Comparison of ENCODE assay signal across 14 mouse cellular contexts in genomic region chr4:133884888-133885287, GRCm38 (mm10). TPM values are rescaled to one million over a fixed set of nuclear protein-coding genes. Genes with fewer than 3 reads are reported as not detected.
A peak's percentile ranks its signal among the peaks of the same experiment; 100 is the strongest.
DNase-seq lines count a peak whose midpoint lies in the region; ATAC-seq and TF ChIP-seq lines count a peak whose summit lies in the region.
"Had no signal": no experiment of that assay in that cellular context is flagged by ENCODE, and none has a peak within 500 bp of the region (broad histone marks: within the 10 kb centered on the region; RNA-seq: fewer than 3 reads in every experiment).

No protein-coding gene starts in this region.

- H3K27ac ChIP-seq in kidney, embryonic 15.5 days, result no peak overlapping the region
- no peak overlapping the region for H3K27ac ChIP-seq in kidney, embryonic 16.5 days (ENCODE audit: low read length)
- H3K27ac ChIP-seq in small intestine, adult 2 months (ENCODE audit: insufficient read depth, low read depth, low read length), result peak overlapping the region; percentile 98
- H3K27ac ChIP-seq: macrophage had no signal

- ATAC-seq in kidney, embryonic 15.5 days (replicated peaks; ENCODE audit: low FRiP score), result no peak
- no peak for ATAC-seq in kidney, embryonic 16.5 days (ENCODE audit: low FRiP score, low TSS enrichment)
- ATAC-seq: forebrain, embryonic 14.5 days had no signal

- peaks cover 30% of the 10 kb centered on the region for H3K4me1 ChIP-seq in kidney, embryonic 15.5 days
- peaks cover 23% of the 10 kb centered on the region for H3K4me1 ChIP-seq in kidney, embryonic 16.5 days (ENCODE audit: insufficient read depth, low read length)
- H3K4me1 ChIP-seq in small intestine, adult 2 months (ENCODE audit: control insufficient read depth, insufficient read depth, insufficient read length, low read length), result peaks cover 41% of the 10 kb centered on the region

- H3K36me3 ChIP-seq in kidney, embryonic 15.5 days, result no peaks in the 10 kb centered on the region
- no peaks in the 10 kb centered on the region for H3K36me3 ChIP-seq in kidney, embryonic 16.5 days (ENCODE audit: insufficient read depth, low read length)
- H3K36me3 ChIP-seq in small intestine, adult 2 months (ENCODE audit: control insufficient read depth, insufficient read depth, low read length), result peaks cover 14% of the 10 kb centered on the region

- TF ChIP-seq CTCF in small intestine, adult 2 months (IDR thresholded peaks at IDR 0.05; ENCODE audit: extremely low read depth, insufficient read length, insufficient replicate concordance, low read depth, low read length), result no peak

- H3K27me3 ChIP-seq in kidney, embryonic 15.5 days, result no peaks in the 10 kb centered on the region
- H3K27me3 ChIP-seq in kidney, embryonic 16.5 days (ENCODE audit: insufficient read depth, low read length), result no peaks in the 10 kb centered on the region
- no peaks in the 10 kb centered on the region for H3K27me3 ChIP-seq in small intestine, adult 2 months (ENCODE audit: control insufficient read depth, insufficient read depth, low read length)

- H3K9me3 ChIP-seq in kidney, embryonic 15.5 days (replicated peaks), result no peaks in the 10 kb centered on the region
- H3K9me3 ChIP-seq in kidney, embryonic 16.5 days (ENCODE audit: low read length), result no peaks in the 10 kb centered on the region

- WGBS in kidney, embryonic 15.5 days, result 76% methylated on average over 3 of the region's 3 CpGs
- WGBS in kidney, embryonic 16.5 days, result 79% methylated on average over 3 of the region's 3 CpGs
- WGBS in small intestine, adult 2 months, result 31% methylated on average over 3 of the region's 3 CpGs

- H3K4me2 ChIP-seq in kidney, embryonic 15.5 days, result peak overlapping the region; percentile 95; the same call in 1 of the 2 replicates
- H3K4me2 ChIP-seq in kidney, embryonic 16.5 days (replicated peaks; ENCODE audit: low read depth, low read length), result no peak overlapping the region
- H3K4me2 ChIP-seq: heart, embryonic 11.5 days had no signal

- peak; percentile 98 for DNase-seq in brain, adult 2 months (ENCODE audit: low read depth, low spot score)
- peak; percentile 97 to 99 for DNase-seq in cerebellum, postnatal 14 days
- DNase-seq in right cerebral cortex, postnatal 4 days, result no peak
- DNase-seq in heart, postnatal 4 days, result no peak
- no peak for DNase-seq in spleen, postnatal 36 days (ENCODE audit: low spot score in 2 of 2)
- DNase-seq: B cell, adult 2 months; kidney, adult 2 months; midbrain, embryonic 14.5 days had no signal

- no peak overlapping the region for H3K9ac ChIP-seq in kidney, embryonic 15.5 days
- no peak overlapping the region for H3K9ac ChIP-seq in kidney, embryonic 16.5 days (replicated peaks; ENCODE audit: low read length)

- no peak for TF ChIP-seq POLR2A in small intestine, adult 2 months (IDR thresholded peaks at IDR 0.05; ENCODE audit: low read depth, low read length)

- H3K4me3 ChIP-seq in kidney, embryonic 15.5 days (replicated peaks), result no peak overlapping the region
- H3K4me3 ChIP-seq in kidney, embryonic 16.5 days (ENCODE audit: low read length), result no peak overlapping the region
- H3K4me3 ChIP-seq in small intestine, adult 2 months (ENCODE audit: low read depth, low read length), result peak overlapping the region; percentile 43

RNA-seq across cellular contexts. Expression of gene Rps6ka1, which starts 2.7 kb away (rescaled TPM):
- 44.5 and 47.5 TPM in 2 replicates for polyA plus RNA-seq in kidney, embryonic 15.5 days (2015; fragmentation: Nextera tagmentation; extraction: Ambion mirVana)
- 52.0 and 53.4 TPM in 2 replicates for polyA plus RNA-seq in kidney, embryonic 16.5 days (2015; fragmentation: Nextera tagmentation; extraction: Ambion mirVana)
- polyA plus RNA-seq in small intestine, adult 2 months (2012; rRNA removed), result 91.5 and 220 TPM in 2 replicates
- total RNA-seq in heart, postnatal 4 days (2021), result 10 to 100 TPM in 1 of 2 experiments, 1 to 10 TPM in 1; 9.1 to 10.7 TPM

Comparison
In these comparisons a context has a peak if more than half of its experiments do, and no peak if none do; other contexts are left out.
1. DNase-seq: peak in brain, adult 2 months (single experiment) and cerebellum, postnatal 14 days (2 of 2); none in right cerebral cortex, postnatal 4 days (single experiment), heart, postnatal 4 days (single experiment) and spleen, postnatal 36 days (0 of 2).